Mouse (Mus musculus) forebrain, embryonic 16.5 days (tissue): ENCODE measurements around the gene Btbd11. TPM values are rescaled to one million over a fixed set of nuclear protein-coding genes. Genes with fewer than 3 reads are reported as not detected.

Source experiments
- ATAC-seq: fragments of 200-750 bp; cut with Nextera tagmentation; 2 replicates; pipeline ENCODE4 v1.8.0; 2017; ENCODE audit warnings: mild to moderate bottlenecking, moderate library complexity
- H3K27ac ChIP-seq: fragments of 300-500 bp; sonication (generic); 2 replicates; pipeline ENCODE4 v1.5.1; 2014; ENCODE audit warnings: low read length, control low read depth
- H3K27me3 ChIP-seq: fragments of 300-500 bp; sonication (generic); replicated peaks from 2 replicates; pipeline ENCODE4 v1.6.1; 2014; ENCODE audit warnings: low read length; ENCODE audit not compliant: control insufficient read depth, insufficient read depth
- H3K36me3 ChIP-seq: fragments of 300-500 bp; sonication (generic); 2 replicates; pipeline ENCODE4 v1.6.1; 2014; ENCODE audit not compliant: control insufficient read depth, insufficient read depth
- H3K4me1 ChIP-seq: fragments of 300-500 bp; sonication (generic); replicated peaks from 2 replicates; pipeline ENCODE4 v1.6.1; 2014; ENCODE audit warnings: low read length; ENCODE audit not compliant: control insufficient read depth, insufficient read depth
- H3K4me2 ChIP-seq: fragments of 300-500 bp; sonication (generic); 2 replicates; pipeline ENCODE4 v1.6.1; 2014; ENCODE audit warnings: mild to moderate bottlenecking, low read length, control low read depth
- H3K4me3 ChIP-seq: fragments of 300-500 bp; sonication (generic); replicated peaks from 2 replicates; pipeline ENCODE4 v1.5.1; 2014; ENCODE audit warnings: mild to moderate bottlenecking, low read length, control low read depth
- H3K9ac ChIP-seq: fragments of 300-500 bp; sonication (generic); replicated peaks from 2 replicates; pipeline ENCODE4 v1.6.1; 2014; ENCODE audit warnings: low read depth, low read length, control low read depth
- H3K9me3 ChIP-seq: fragments of 300-500 bp; sonication (generic); 2 replicates; pipeline ENCODE4 v1.6.1; 2016; ENCODE audit warnings: low read length; ENCODE audit not compliant: control insufficient read depth
- WGBS: fragments of 180-500 bp; shearing (Covaris S2); extraction: QIAGEN DNeasy Blood & Tissue Kit; methylation state at CpG from one replicate; pipeline ENCODE4 v1.1.7; 2014; 5-methylcytosine and 5-hydroxymethylcytosine counted together
- polyA plus RNA-seq: library from polyadenylated mRNA; unstranded; fragments of >200 nt; fragmentation: Nextera tagmentation; extraction: Ambion mirVana; gene quantifications from 2 replicates; pipeline ENCODE4 v1.2.1, GENCODE M21; 2015

Gene Btbd11
- polyA plus RNA-seq, 1 experiment from 2014 or later, result 11.1 TPM

GRCm38 (mm10) chr10:85587758-85588157, 201.1 kb downstream of the Btbd11 start:
- Histone ChIP-seq H3K9ac (no peak overlapping the region), H3K27ac (no peak overlapping the region), H3K27me3 (no peaks in the 10 kb centered on the region), H3K4me2 (no peak overlapping the region), H3K36me3 (no peaks in the 10 kb centered on the region), H3K4me1 (peaks cover 2% of the 10 kb centered on the region; the same call in 1 of the 2 replicates), H3K4me3 (no peak overlapping the region), H3K9me3 (no peaks in the 10 kb centered on the region)
- no peak for ATAC-seq
- WGBS, result 92% methylated on average over 3 of the region's 3 CpGs

GRCm38 (mm10) chr10:85590043-85590442, 203.4 kb downstream of the Btbd11 start:
- Histone ChIP-seq H3K36me3 (no peaks in the 10 kb centered on the region), H3K4me3 (no peak overlapping the region), H3K4me2 (no peak overlapping the region), H3K27me3 (no peaks in the 10 kb centered on the region), H3K9me3 (no peaks in the 10 kb centered on the region), H3K9ac (no peak overlapping the region), H3K27ac (no peak overlapping the region), H3K4me1 (peaks cover 2% of the 10 kb centered on the region; the same call in 1 of the 2 replicates)
- whole genome bisulfite sequencing, result 91% methylated on average over 2 of the region's 2 CpGs
- no peak for ATAC-seq

GRCm38 (mm10) chr10:85591296-85591695, 204.7 kb downstream of the Btbd11 start:
- H3K36me3 ChIP-seq, result no peaks in the 10 kb centered on the region
- WGBS, result 88% methylated on average over 2 of the region's 2 CpGs
- no peaks in the 10 kb centered on the region for H3K27me3 ChIP-seq
- H3K4me3 ChIP-seq, result no peak overlapping the region
- H3K27ac ChIP-seq, result no peak overlapping the region
- ATAC-seq, result no peak
- no peak overlapping the region for H3K4me2 ChIP-seq
- no peaks in the 10 kb centered on the region for H3K9me3 ChIP-seq
- peaks cover 2% of the 10 kb centered on the region; the same call in 1 of the 2 replicates for H3K4me1 ChIP-seq
- no peak overlapping the region for H3K9ac ChIP-seq

GRCm38 (mm10) chr10:85591986-85592385, 205.4 kb downstream of the Btbd11 start:
- H3K9me3 ChIP-seq, result no peaks in the 10 kb centered on the region

DNA sequence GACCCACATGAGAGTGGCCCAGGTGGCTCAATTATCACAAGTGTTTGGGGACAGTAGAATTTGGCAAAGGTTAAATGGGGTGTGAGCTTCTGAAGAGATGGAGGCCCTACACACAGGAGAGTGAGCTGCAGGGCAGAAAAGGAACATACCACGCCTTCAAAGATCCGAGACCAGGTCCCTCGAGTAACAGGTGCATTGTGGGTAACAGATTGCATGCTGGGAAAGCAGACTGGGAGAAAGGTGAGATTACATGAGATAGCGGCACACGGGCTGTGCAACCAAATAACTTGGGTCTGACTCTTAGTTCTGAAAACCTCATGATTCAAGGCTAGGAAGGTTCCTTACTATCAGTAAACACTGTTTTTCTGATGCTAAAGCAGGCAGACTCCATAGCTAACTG, 209.7 kb downstream of the Btbd11 start:
- 94% methylated on average over 5 of the region's 5 CpGs for WGBS
- no peak for ATAC-seq
- Histone ChIP-seq H3K4me2 (no peak overlapping the region), H3K9ac (no peak overlapping the region), H3K27me3 (no peaks in the 10 kb centered on the region), H3K4me1 (peaks cover 11% of the 10 kb centered on the region), H3K9me3 (no peaks in the 10 kb centered on the region), H3K27ac (no peak overlapping the region), H3K36me3 (no peaks in the 10 kb centered on the region), H3K4me3 (no peak overlapping the region)

More at GRCm38 (mm10) chr10:85591986-85592385, 205.4 kb downstream of the Btbd11 start:
- H3K36me3 ChIP-seq, result no peaks in the 10 kb centered on the region
- no peak overlapping the region for H3K9ac ChIP-seq
- ATAC-seq, result peak; percentile 63; the same call in 1 of the 2 replicates
- H3K4me2 ChIP-seq, result no peak overlapping the region
- no peak overlapping the region for H3K4me3 ChIP-seq
- H3K4me1 ChIP-seq, result peaks cover 2% of the 10 kb centered on the region; the same call in 1 of the 2 replicates
- no peaks in the 10 kb centered on the region for H3K27me3 ChIP-seq
- no peak overlapping the region for H3K27ac ChIP-seq
- WGBS, result 44% methylated on average over 6 of the region's 6 CpGs

DNA sequence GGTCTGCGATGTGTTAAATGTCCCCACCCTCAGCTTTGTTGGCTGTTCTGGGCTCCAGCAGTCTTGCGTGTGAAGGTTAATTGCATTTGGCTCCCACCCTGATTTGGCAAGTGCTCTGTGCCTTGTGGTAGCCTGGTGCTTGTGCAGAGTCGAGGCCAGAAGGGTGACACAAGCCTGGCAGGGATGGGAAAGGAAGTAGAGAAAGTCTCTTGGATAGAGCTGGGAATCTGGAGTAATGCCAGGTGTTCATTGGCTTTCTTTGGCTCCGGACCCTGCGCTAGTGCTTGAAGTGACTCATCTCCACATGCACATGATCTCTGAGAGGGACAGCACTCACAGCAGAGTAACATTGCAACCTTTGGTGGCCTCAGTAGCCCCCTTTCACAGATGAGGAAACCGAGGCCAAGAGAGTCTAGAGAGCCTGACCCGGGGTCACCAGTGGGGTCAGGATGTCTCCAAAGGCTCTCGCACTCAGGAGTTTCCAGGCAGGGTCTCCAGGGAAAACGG, 211.5 kb downstream of the Btbd11 start:
- H3K4me1 ChIP-seq, result peaks cover 9% of the 10 kb centered on the region
- peak; percentile 83 for ATAC-seq
- peak overlapping the region; percentile 83 for H3K4me2 ChIP-seq
- no peaks in the 10 kb centered on the region for H3K27me3 ChIP-seq
- H3K9me3 ChIP-seq, result no peaks in the 10 kb centered on the region
- peak overlapping the region; percentile 55 for H3K4me3 ChIP-seq
- no peaks in the 10 kb centered on the region for H3K36me3 ChIP-seq
- H3K27ac ChIP-seq, result peak overlapping the region; percentile 52; the same call in 1 of the 2 replicates
- WGBS, result 26% methylated on average over 9 of the region's 9 CpGs
- H3K9ac ChIP-seq, result peak overlapping the region; percentile 68

GRCm38 (mm10) chr10:85598603-85599542, 212.3 kb downstream of the Btbd11 start:
- peak overlapping the region; percentile 68 for H3K9ac ChIP-seq
- H3K27me3 ChIP-seq, result no peaks in the 10 kb centered on the region
- under 1% methylated on average over 41 of the region's 41 CpGs for WGBS
- peak; percentile 61 for ATAC-seq
- peak overlapping the region; percentile 55 for H3K4me3 ChIP-seq
- H3K4me1 ChIP-seq, result peaks cover 9% of the 10 kb centered on the region
- no peaks in the 10 kb centered on the region for H3K36me3 ChIP-seq
- H3K27ac ChIP-seq, result peak overlapping the region; percentile 52
- H3K4me2 ChIP-seq, result peak overlapping the region; percentile 83
- no peaks in the 10 kb centered on the region for H3K9me3 ChIP-seq

DNA sequence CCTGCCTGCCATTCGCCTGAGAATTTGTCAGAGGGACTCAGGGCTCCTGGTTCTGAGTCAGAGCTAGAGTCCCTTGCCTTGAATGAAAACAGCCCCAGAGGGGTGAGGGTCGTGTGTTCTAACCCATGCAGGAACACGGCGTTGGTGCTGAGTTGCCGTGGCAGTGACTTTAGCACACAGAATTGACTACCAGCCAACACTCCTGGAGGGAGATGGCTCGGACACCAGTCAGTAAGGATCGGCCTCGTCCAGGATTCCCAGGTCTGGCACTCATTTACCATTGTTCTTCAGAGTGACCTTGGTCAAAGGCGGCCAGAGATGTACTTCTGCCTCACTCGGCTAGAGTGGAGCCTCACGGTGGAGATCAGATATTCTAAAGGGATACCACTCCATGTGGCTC, 215.9 kb downstream of the Btbd11 start:
- no peak for ATAC-seq
- Histone ChIP-seq H3K4me2 (no peak overlapping the region), H3K4me3 (no peak overlapping the region), H3K27ac (no peak overlapping the region), H3K27me3 (no peaks in the 10 kb centered on the region), H3K9ac (no peak overlapping the region), H3K4me1 (peaks cover 9% of the 10 kb centered on the region), H3K36me3 (no peaks in the 10 kb centered on the region), H3K9me3 (no peaks in the 10 kb centered on the region)
- WGBS, result 83% methylated on average over 11 of the region's 11 CpGs

- Histone ChIP-seq H3K9me3 (no peaks in the 10 kb centered on the region), H3K9ac (no peak overlapping the region), H3K4me3 (no peak overlapping the region), H3K4me1 (peaks cover 7% of the 10 kb centered on the region; the same call in 1 of the 2 replicates), H3K4me2 (no peak overlapping the region), H3K36me3 (no peaks in the 10 kb centered on the region), H3K27me3 (no peaks in the 10 kb centered on the region), H3K27ac (no peak overlapping the region)
- WGBS, result 79% methylated on average over 9 of the region's 9 CpGs
- no peak for ATAC-seq
These were observed 217.9 kb downstream of the Btbd11 start for GRCm38 (mm10) chr10:85604556-85604955.
